Mouse (Mus musculus) liver, postnatal 0 days (tissue): Measurements from ENCODE around the gene Eral1.

Experiments
- CTCF ChIP-seq: sonication (generic); IDR thresholded peaks from 2 replicates; pipeline ENCODE4 v1.5.1; 2016; ENCODE audit warnings: antibody characterized with exemption, low read depth
- EP300 ChIP-seq: IDR thresholded peaks from 2 replicates; pipeline ENCODE4 v1.6.1; 2016; ENCODE audit warnings: antibody characterized with exemption, low read depth, mild to moderate bottlenecking

GRCm38 (mm10) chr11:78029240-78029639, 50.9 kb downstream of the Eral1 start:
- no peak for TF ChIP-seq EP300
- no peak for TF ChIP-seq CTCF
